Mouse (Mus musculus): ENCODE measurements around the gene Actl6b.

DNA sequence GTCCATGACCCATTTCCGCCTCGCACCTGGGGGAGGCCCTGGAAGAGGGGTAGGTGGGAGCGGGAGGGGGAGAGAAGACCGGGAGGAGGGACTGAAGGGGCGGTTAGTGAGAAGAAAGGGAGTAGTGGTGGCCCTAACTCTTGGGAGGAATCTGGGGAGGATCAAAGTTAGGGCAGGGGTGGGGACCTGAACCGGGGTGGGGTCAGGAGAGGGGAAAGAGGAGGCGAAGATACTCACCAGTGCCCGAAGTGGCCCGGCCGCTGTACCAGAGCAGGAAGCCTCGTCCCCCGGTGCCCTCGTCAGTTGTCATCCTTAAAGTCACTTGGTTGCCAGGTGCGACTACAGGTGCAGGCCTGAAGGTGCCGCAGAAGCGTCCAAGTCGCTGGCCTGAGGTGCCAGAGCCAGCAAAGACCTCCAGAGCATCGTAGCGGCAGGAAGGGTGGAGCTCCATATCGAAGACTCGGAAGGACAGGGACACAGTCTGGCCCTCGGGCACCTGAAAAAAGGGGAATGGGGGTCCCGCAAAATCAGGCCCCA is 55.4 kb downstream of the Actl6b start:
- TF ChIP-seq CTCF (IDR thresholded peaks at IDR 0.05; ENCODE audit: control insufficient read depth, insufficient read depth, low read length) (no peak), POLR2A (IDR thresholded peaks at IDR 0.05; ENCODE audit: borderline replicate concordance, control insufficient read depth, low read depth, low read length) (no peak)
